Mouse (Mus musculus) embryonic fibroblast, embryonic 13.5 days (primary cell): ENCODE results near the gene Atp1b2. TPM values are rescaled to one million over a fixed set of nuclear protein-coding genes. Genes with fewer than 3 reads are reported as not detected.
A peak's percentile ranks its signal among the peaks of the same experiment; 100 is the strongest.

Experiments
- H3K27ac ChIP-seq: 2 replicates; pipeline ENCODE4 v1.5.1; 2012; ENCODE audit warnings: low read length, control low read depth, inconsistent platforms; ENCODE audit not compliant: insufficient read depth
- H3K4me1 ChIP-seq: 2 replicates; pipeline ENCODE4 v1.6.1; 2011; ENCODE audit warnings: low read length; ENCODE audit not compliant: control insufficient read depth, insufficient read depth
- H3K4me3 ChIP-seq: 2 replicates; pipeline ENCODE4 v1.5.1; 2011; ENCODE audit warnings: mild to moderate bottlenecking, control low read depth, low read length; ENCODE audit not compliant: insufficient read depth
- CTCF ChIP-seq: IDR thresholded peaks from 2 replicates; pipeline ENCODE4 v1.5.1; 2011; ENCODE audit warnings: mild to moderate bottlenecking, control low read depth, low read length, moderate library complexity, borderline replicate concordance; ENCODE audit not compliant: insufficient read depth
- POLR2A ChIP-seq: IDR thresholded peaks from 2 replicates; pipeline ENCODE4 v1.6.1; 2011; ENCODE audit warnings: low read depth, mild to moderate bottlenecking, control low read depth, low read length, moderate library complexity
- polyA plus RNA-seq: library from polyadenylated mRNA; stranded (reverse); fragments of >200 nt; gene quantifications from 2 replicates; pipeline ENCODE4 v1.2.4, GENCODE M21; 2011; ENCODE audit warnings: low read depth; ENCODE audit not compliant: missing spikeins, insufficient read length

Atp1b2 gene
- polyA plus RNA-seq, 1 experiment: 2.7 TPM

- no peaks in the 10 kb centered on the region for H3K4me1 ChIP-seq
- TF ChIP-seq CTCF (no peak), POLR2A (no peak)
Measured at GRCm38 (mm10) chr11:69608525-69608924, 2.8 kb upstream of the Atp1b2 start.

DNA sequence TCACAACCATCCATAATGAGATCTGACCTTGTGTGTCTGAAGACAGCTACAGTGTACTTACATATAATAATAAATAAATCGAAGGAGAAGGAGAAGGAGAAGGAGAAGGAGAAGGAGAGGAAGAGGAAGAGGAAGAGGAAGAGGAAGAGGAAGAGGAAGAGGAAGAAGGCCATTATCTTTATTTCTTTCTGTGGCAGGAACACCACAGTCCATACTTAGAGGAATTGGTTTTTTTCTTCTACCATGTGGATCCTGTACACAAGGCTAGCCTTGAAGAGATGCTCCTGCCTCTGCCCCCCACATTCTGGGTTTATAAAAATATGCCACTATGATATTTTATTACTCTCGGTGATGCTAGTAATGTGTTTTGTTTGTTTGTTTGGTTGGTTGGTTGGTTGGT lies 1.1 kb upstream of the Atp1b2 start:
- Histone ChIP-seq H3K4me1 (no peaks in the 10 kb centered on the region), H3K27ac (no peak overlapping the region), H3K4me3 (no peak overlapping the region)
- TF ChIP-seq CTCF (no peak), POLR2A (no peak)

More at GRCm38 (mm10) chr11:69608525-69608924, 2.8 kb upstream of the Atp1b2 start:
- H3K4me3 ChIP-seq: no peak overlapping the region
- H3K27ac ChIP-seq: no peak overlapping the region

DNA sequence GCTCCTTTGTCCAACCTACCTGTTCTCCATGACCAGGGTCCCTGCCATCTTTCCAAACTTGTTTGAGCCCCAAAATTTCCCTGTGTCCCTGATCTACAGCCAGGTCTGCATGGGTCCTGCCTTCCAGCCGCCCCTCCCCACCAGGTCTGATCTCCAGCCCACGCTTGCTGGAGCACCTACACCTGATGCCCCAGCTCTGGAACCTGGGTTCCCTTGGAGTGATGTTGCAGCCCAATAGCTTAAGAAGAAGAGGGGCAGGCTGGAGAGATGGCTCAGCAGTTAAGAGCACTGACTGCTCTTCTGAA lies 701 bp upstream of the Atp1b2 start:
- Histone ChIP-seq H3K4me3 (no peak overlapping the region), H3K27ac (no peak overlapping the region), H3K4me1 (no peaks in the 10 kb centered on the region)
- TF ChIP-seq CTCF: no peak
- TF ChIP-seq POLR2A: no peak

DNA sequence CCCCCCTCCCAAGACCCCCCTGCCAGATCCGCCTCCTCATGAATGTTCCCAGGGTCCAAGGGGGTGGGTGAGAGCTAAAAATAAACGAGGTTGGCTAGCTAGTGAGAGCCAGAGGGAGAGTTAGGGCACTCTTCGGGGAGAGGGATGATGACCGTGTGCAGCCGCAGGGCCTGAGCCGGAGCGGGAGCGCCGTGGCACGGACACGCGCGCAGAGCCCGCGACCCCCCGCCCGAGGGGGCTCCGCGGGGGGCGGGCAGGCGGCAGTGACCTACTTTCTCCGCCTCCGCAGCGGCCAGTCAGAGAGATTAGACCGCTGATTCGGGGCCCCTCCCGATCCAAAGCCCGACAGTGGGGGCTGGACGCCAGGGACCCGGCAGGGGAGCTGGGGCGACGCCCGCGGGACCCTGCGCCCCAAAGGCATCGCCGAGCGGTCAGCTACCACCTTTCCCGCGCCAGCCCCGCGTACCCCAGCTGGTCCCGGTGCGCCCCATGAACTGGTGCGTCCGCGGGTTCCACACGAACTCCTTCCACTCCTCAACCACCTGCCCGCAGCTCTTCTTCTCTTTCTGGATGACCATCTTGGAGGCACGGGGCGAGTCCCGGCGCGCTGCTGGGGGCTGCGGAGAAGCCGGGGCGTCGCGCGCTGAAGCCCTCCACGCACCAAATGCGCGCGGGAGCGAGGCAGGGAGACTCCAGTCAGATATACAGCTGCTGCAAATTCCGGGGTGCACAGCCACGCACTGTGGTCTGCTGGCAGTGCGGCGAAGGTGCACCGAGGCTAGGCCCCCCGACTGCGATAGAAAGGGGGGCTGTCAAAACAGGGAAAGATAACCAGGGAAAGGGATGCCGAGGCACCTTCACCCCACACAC lies 712 bp downstream of the Atp1b2 start:
- peaks cover 5% of the 10 kb centered on the region for H3K4me1 ChIP-seq
- H3K27ac ChIP-seq: no peak overlapping the region
- TF ChIP-seq CTCF (no peak), POLR2A (no peak)
- H3K4me3 ChIP-seq: peak overlapping the region; percentile 44

GRCm38 (mm10) chr11:69604347-69604746 lies 1.4 kb downstream of the Atp1b2 start:
- Histone ChIP-seq H3K27ac (no peak overlapping the region), H3K4me3 (no peak overlapping the region), H3K4me1 (peaks cover 5% of the 10 kb centered on the region)
- TF ChIP-seq POLR2A: no peak
- no peak for TF ChIP-seq CTCF

GRCm38 (mm10) chr11:69603516-69603915 lies 2.2 kb downstream of the Atp1b2 start:
- Histone ChIP-seq H3K4me1 (peaks cover 5% of the 10 kb centered on the region), H3K4me3 (no peak overlapping the region), H3K27ac (no peak overlapping the region)
- TF ChIP-seq POLR2A: no peak

DNA sequence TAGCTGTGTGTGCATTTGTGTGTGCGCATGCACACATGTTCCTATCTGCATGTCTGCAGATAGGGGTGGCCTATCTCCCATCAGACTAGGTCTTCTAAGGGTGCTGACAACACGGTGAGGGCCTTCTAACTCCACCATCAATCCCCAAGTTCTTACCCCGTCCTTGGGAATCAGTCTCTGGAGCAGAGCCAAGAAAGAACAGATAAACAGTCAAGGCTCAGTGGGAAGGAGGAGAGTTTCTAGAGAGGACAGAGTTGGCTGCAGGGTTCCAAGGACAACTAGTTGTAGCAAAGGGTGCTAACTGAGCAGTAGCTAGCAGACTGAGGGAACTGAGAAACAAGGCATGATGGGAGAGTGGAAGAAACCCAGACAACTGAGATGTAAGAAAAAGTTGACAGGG lies 4.0 kb downstream of the Atp1b2 start:
- no peak overlapping the region for H3K27ac ChIP-seq
- no peak overlapping the region for H3K4me3 ChIP-seq
- H3K4me1 ChIP-seq: peaks cover 5% of the 10 kb centered on the region
- TF ChIP-seq POLR2A: no peak
- no peak for TF ChIP-seq CTCF

GRCm38 (mm10) chr11:69600098-69600497 lies 5.6 kb downstream of the Atp1b2 start:
- TF ChIP-seq POLR2A (no peak), CTCF (no peak)
- no peak overlapping the region for H3K4me3 ChIP-seq
- H3K27ac ChIP-seq: peak overlapping the region; percentile 10; the same call in 1 of the 2 replicates
- H3K4me1 ChIP-seq: peaks cover 5% of the 10 kb centered on the region

DNA sequence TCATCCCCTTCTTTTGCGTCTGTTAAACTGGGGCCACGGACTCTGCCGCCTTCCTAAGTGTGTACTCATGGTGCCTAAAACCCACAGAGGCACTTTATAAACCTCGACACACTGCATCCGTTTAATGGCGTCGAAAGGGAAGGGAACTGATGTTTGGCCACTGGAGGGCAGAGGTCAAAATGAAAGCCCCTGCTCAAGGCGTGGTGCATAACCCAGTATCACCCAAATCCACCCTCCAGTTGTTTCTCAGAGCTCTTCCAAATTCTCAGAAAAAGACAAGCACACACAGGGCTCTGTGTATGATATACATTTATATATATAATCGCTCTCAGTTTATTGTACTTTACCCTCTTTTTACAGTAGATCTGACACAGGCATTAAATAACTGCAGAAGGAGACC lies 6.3 kb downstream of the Atp1b2 start:
- Histone ChIP-seq H3K4me3 (no peak overlapping the region), H3K27ac (no peak overlapping the region), H3K4me1 (peaks cover 5% of the 10 kb centered on the region)
- TF ChIP-seq POLR2A: no peak
- TF ChIP-seq CTCF: no peak

DNA sequence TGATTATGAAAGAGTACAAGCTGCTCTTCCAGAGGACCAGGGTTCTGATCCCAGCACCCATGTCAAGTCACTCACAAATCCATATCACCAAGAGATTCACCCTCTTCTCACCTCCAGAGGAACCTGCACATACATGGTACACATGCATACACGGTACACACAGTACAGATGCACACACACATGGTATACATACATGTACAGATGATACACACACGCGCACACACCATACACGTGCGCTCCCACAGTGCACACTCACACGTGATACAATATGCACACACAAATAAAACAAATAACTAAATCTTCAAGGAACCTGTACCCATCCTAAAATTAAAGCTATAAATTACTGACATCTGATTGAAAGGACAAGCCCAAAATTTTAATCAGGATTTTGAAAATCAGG lies 10.9 kb downstream of the Atp1b2 start:
- Histone ChIP-seq H3K4me3 (no peak overlapping the region), H3K27ac (no peak overlapping the region), H3K4me1 (no peaks in the 10 kb centered on the region)
- TF ChIP-seq CTCF: no peak
- no peak for TF ChIP-seq POLR2A
